9 mouse cellular contexts compared by ENCODE assay signal in genomic region chr9:57633481-57634024, GRCm38 (mm10). TPM values are rescaled to one million over a fixed set of nuclear protein-coding genes. Genes with fewer than 3 reads are reported as not detected.
A peak's percentile ranks its signal among the peaks of the same experiment; 100 is the strongest.
DNase-seq lines count a peak whose midpoint lies in the region; ATAC-seq and TF ChIP-seq lines count a peak whose summit lies in the region.
"Had no signal": no experiment of that assay in that cellular context is flagged by ENCODE, and none has a peak within 500 bp of the region (broad histone marks: within the 10 kb centered on the region; RNA-seq: fewer than 3 reads in every experiment).

No protein-coding gene starts in this region.

- no peak overlapping the region for H3K27ac ChIP-seq in intestine, postnatal 0 days (ENCODE audit: low read depth, low read length)
- no peak overlapping the region for H3K27ac ChIP-seq in intestine, embryonic 16.5 days (ENCODE audit: low read length)
- H3K27ac ChIP-seq in liver, embryonic 14.5 days = no peak overlapping the region

- H3K4me2 ChIP-seq in intestine, postnatal 0 days (replicated peaks; ENCODE audit: low read depth) = no peak overlapping the region
- no peak overlapping the region for H3K4me2 ChIP-seq in intestine, embryonic 16.5 days (ENCODE audit: low read depth, low read length)
- no peak overlapping the region for H3K4me2 ChIP-seq in liver, embryonic 14.5 days (ENCODE audit: low read depth)

- H3K36me3 ChIP-seq in intestine, postnatal 0 days (ENCODE audit: control insufficient read depth, insufficient read depth) = peaks cover 35% of the 10 kb centered on the region
- H3K36me3 ChIP-seq in intestine, embryonic 16.5 days (ENCODE audit: control insufficient read depth, insufficient read depth, low read length) = peaks cover 14% of the 10 kb centered on the region; the same call in 1 of the 2 replicates
- H3K36me3 ChIP-seq in liver, embryonic 14.5 days (replicated peaks; ENCODE audit: control insufficient read depth, insufficient read depth, low read depth) = peaks cover 21% of the 10 kb centered on the region

- no peaks in the 10 kb centered on the region for H3K27me3 ChIP-seq in intestine, postnatal 0 days (replicated peaks; ENCODE audit: control insufficient read depth, insufficient read depth, low read length)
- H3K27me3 ChIP-seq in intestine, embryonic 16.5 days (replicated peaks; ENCODE audit: control insufficient read depth, insufficient read depth, low read length) = no peaks in the 10 kb centered on the region
- H3K27me3 ChIP-seq in liver, embryonic 14.5 days (ENCODE audit: control insufficient read depth, insufficient read depth, low read length) = no peaks in the 10 kb centered on the region

- H3K4me1 ChIP-seq in intestine, postnatal 0 days (replicated peaks; ENCODE audit: control insufficient read depth, insufficient read depth, low read length) = peaks cover 15% of the 10 kb centered on the region
- peaks cover 52% of the 10 kb centered on the region for H3K4me1 ChIP-seq in intestine, embryonic 16.5 days (ENCODE audit: control insufficient read depth, insufficient read depth, low read length)
- peaks cover 20 to 24% of the 10 kb centered on the region in 2 experiments for H3K4me1 ChIP-seq in liver, embryonic 14.5 days (replicated peaks; ENCODE audit: control insufficient read depth in 2 of 2, insufficient read depth in 2 of 2, low read length in 1 of 2)

- no peak overlapping the region for H3K4me3 ChIP-seq in intestine, postnatal 0 days (ENCODE audit: low read depth, low read length)
- H3K4me3 ChIP-seq in intestine, embryonic 16.5 days (ENCODE audit: low read length) = no peak overlapping the region
- no peak overlapping the region for H3K4me3 ChIP-seq in liver, embryonic 14.5 days (ENCODE audit: insufficient read depth in 1 of 2, low read depth in 2 of 2, low read length in 2 of 2)

- peak; percentile 57 for TF ChIP-seq CTCF in intestine, postnatal 0 days (IDR thresholded peaks at IDR 0.05; ENCODE audit: low read depth)
- TF ChIP-seq CTCF in liver, embryonic 14.5 days (IDR thresholded peaks at IDR 0.05; ENCODE audit: low read depth) = peak; percentile 51

- WGBS in intestine, postnatal 0 days = 33% methylated on average over 4 of the region's 4 CpGs
- WGBS in intestine, embryonic 16.5 days = 26% methylated on average over 4 of the region's 4 CpGs
- WGBS in liver, embryonic 14.5 days (ENCODE audit: insufficient replicate concordance) = 36% methylated on average over 4 of the region's 4 CpGs

- ATAC-seq in intestine, postnatal 0 days = no peak
- ATAC-seq in intestine, embryonic 16.5 days = no peak
- peak; percentile 9; the same call in 1 of the 2 replicates for ATAC-seq in liver, embryonic 14.5 days (ENCODE audit: insufficient read depth)

- no peak for TF ChIP-seq EP300 in liver, embryonic 14.5 days (IDR thresholded peaks at IDR 0.05; ENCODE audit: low read depth)

- H3K9me3 ChIP-seq in intestine, postnatal 0 days (ENCODE audit: control insufficient read depth) = no peaks in the 10 kb centered on the region
- no peaks in the 10 kb centered on the region for H3K9me3 ChIP-seq in intestine, embryonic 16.5 days (ENCODE audit: control insufficient read depth, low read length)
- no peaks in the 10 kb centered on the region for H3K9me3 ChIP-seq in liver, embryonic 14.5 days (ENCODE audit: control insufficient read depth, low read length)

- peak; percentile 48 for DNase-seq in thymus, postnatal 0 days (ENCODE audit: low spot score)
- no peak for DNase-seq in thymus, adult 18-20 months
- no peak for DNase-seq in liver, embryonic 14.5 days (ENCODE audit: low read depth in 3 of 3, low spot score in 3 of 3)
- DNase-seq in ovary, adult 18-20 months (ENCODE audit: low spot score) = no peak
- DNase-seq in urinary bladder, postnatal 10 days (ENCODE audit: low spot score) = no peak
- no peak for DNase-seq in cerebellum, adult 9-11 months
- DNase-seq: kidney, adult 9 months had no signal

- no peak overlapping the region for H3K9ac ChIP-seq in intestine, postnatal 0 days (ENCODE audit: low read depth, low read length)
- no peak overlapping the region for H3K9ac ChIP-seq in intestine, embryonic 16.5 days (ENCODE audit: low read depth, low read length)
- no peak overlapping the region for H3K9ac ChIP-seq in liver, embryonic 14.5 days (replicated peaks)

RNA-seq across cellular contexts. Expression of gene Lman1l, which starts 13.0 kb away (rescaled TPM):
- not detected in 2 replicates for polyA plus RNA-seq in intestine, postnatal 0 days (2015; fragmentation: Nextera tagmentation; extraction: Ambion mirVana)
- polyA plus RNA-seq in intestine, embryonic 16.5 days (2015; fragmentation: Nextera tagmentation; extraction: Ambion mirVana) = not detected in 2 replicates
- polyA plus RNA-seq in thymus, postnatal 0 days (2015; fragmentation: Nextera tagmentation; extraction: Ambion mirVana) = 0.16 TPM in 1 of 2 replicates, not detected in the other
- polyA plus RNA-seq in liver, embryonic 14.5 days (2012; rRNA removed) = not detected in 2 replicates
- not detected in 2 replicates for polyA plus RNA-seq in liver, embryonic 14.5 days (2014; fragmentation: Nextera tagmentation; extraction: Ambion mirVana)

RNA-seq across cellular contexts. Expression of gene Csk, which starts 19.9 kb away (rescaled TPM):
- polyA plus RNA-seq in intestine, postnatal 0 days (2015; fragmentation: Nextera tagmentation; extraction: Ambion mirVana) = 18.7 and 21.9 TPM in 2 replicates
- polyA plus RNA-seq in intestine, embryonic 16.5 days (2015; fragmentation: Nextera tagmentation; extraction: Ambion mirVana) = 35.9 and 36.6 TPM in 2 replicates
- polyA plus RNA-seq in thymus, postnatal 0 days (2015; fragmentation: Nextera tagmentation; extraction: Ambion mirVana) = 94.7 and 98.5 TPM in 2 replicates
- polyA plus RNA-seq in liver, embryonic 14.5 days (2012; rRNA removed) = 22.7 and 26.3 TPM in 2 replicates
- 11.1 and 13.8 TPM in 2 replicates for polyA plus RNA-seq in liver, embryonic 14.5 days (2014; fragmentation: Nextera tagmentation; extraction: Ambion mirVana)

RNA-seq across cellular contexts. Expression of gene Cplx3, which starts 27.5 kb away (rescaled TPM):
- polyA plus RNA-seq in intestine, postnatal 0 days (2015; fragmentation: Nextera tagmentation; extraction: Ambion mirVana) = not detected in 2 replicates
- polyA plus RNA-seq in intestine, embryonic 16.5 days (2015; fragmentation: Nextera tagmentation; extraction: Ambion mirVana) = not detected in 2 replicates
- polyA plus RNA-seq in thymus, postnatal 0 days (2015; fragmentation: Nextera tagmentation; extraction: Ambion mirVana) = 0.18 TPM in 1 of 2 replicates, not detected in the other
- polyA plus RNA-seq in liver, embryonic 14.5 days (2012; rRNA removed) = not detected in 2 replicates
- polyA plus RNA-seq in liver, embryonic 14.5 days (2014; fragmentation: Nextera tagmentation; extraction: Ambion mirVana) = not detected in 2 replicates

RNA-seq across cellular contexts. Expression of gene Ulk3, which starts 44.3 kb away (rescaled TPM):
- polyA plus RNA-seq in intestine, postnatal 0 days (2015; fragmentation: Nextera tagmentation; extraction: Ambion mirVana) = 8.3 and 10.3 TPM in 2 replicates
- polyA plus RNA-seq in intestine, embryonic 16.5 days (2015; fragmentation: Nextera tagmentation; extraction: Ambion mirVana) = 18.0 and 19.0 TPM in 2 replicates
- polyA plus RNA-seq in thymus, postnatal 0 days (2015; fragmentation: Nextera tagmentation; extraction: Ambion mirVana) = 11.1 and 13.9 TPM in 2 replicates
- 4.5 and 5.1 TPM in 2 replicates for polyA plus RNA-seq in liver, embryonic 14.5 days (2012; rRNA removed)
- polyA plus RNA-seq in liver, embryonic 14.5 days (2014; fragmentation: Nextera tagmentation; extraction: Ambion mirVana) = 2.0 and 2.3 TPM in 2 replicates

RNA-seq across cellular contexts. Expression of gene Cyp1a2, which starts 50.0 kb away (rescaled TPM):
- polyA plus RNA-seq in intestine, postnatal 0 days (2015; fragmentation: Nextera tagmentation; extraction: Ambion mirVana) = not detected in 2 replicates
- not detected in 2 replicates for polyA plus RNA-seq in intestine, embryonic 16.5 days (2015; fragmentation: Nextera tagmentation; extraction: Ambion mirVana)
- 0.37 and 1.1 TPM in 2 replicates for polyA plus RNA-seq in thymus, postnatal 0 days (2015; fragmentation: Nextera tagmentation; extraction: Ambion mirVana)
- polyA plus RNA-seq in liver, embryonic 14.5 days (2012; rRNA removed) = 0.06 and 0.11 TPM in 2 replicates
- 0.11 and 0.18 TPM in 2 replicates for polyA plus RNA-seq in liver, embryonic 14.5 days (2014; fragmentation: Nextera tagmentation; extraction: Ambion mirVana)
